Mouse (Mus musculus): ENCODE measurements around the gene Tspan13.
A peak's percentile ranks its signal among the peaks of the same experiment; 100 is the strongest.

Tspan13 gene

GRCm38 (mm10) chr12:36030660-36031363 lies 11.5 kb downstream of the Tspan13 start:
- no peak for DNase-seq (ENCODE audit: low spot score)

- no peak for DNase-seq (ENCODE audit: low spot score)
These were observed 12.6 kb downstream of the Tspan13 start for GRCm38 (mm10) chr12:36029687-36030086.

GRCm38 (mm10) chr12:36028968-36029645 lies 13.2 kb downstream of the Tspan13 start:
- no peak for DNase-seq (ENCODE audit: low spot score)

- DNase-seq (ENCODE audit: low spot score): peak; percentile 47
These were observed 15.1 kb downstream of the Tspan13 start for GRCm38 (mm10) chr12:36027171-36027570.

GRCm38 (mm10) chr12:36026126-36026525 lies 16.2 kb downstream of the Tspan13 start:
- DNase-seq (ENCODE audit: low spot score): no peak

- DNase-seq (ENCODE audit: low spot score): no peak
These were observed 21.6 kb downstream of the Tspan13 start for GRCm38 (mm10) chr12:36020710-36021109.

- no peak for DNase-seq (ENCODE audit: low spot score)
These were observed 22.2 kb downstream of the Tspan13 start for GRCm38 (mm10) chr12:36020081-36020480.

GRCm38 (mm10) chr12:36019572-36019971 lies 22.7 kb downstream of the Tspan13 start:
- DNase-seq (ENCODE audit: low spot score): no peak

GRCm38 (mm10) chr12:36017791-36018190 lies 24.5 kb downstream of the Tspan13 start:
- no peak for DNase-seq (ENCODE audit: low spot score)

- no peak for DNase-seq (ENCODE audit: low spot score)
These were observed 28.9 kb downstream of the Tspan13 start for GRCm38 (mm10) chr12:36013216-36013910.

GRCm38 (mm10) chr12:36008364-36009047 lies 33.8 kb downstream of the Tspan13 start:
- no peak for DNase-seq (ENCODE audit: low spot score)

GRCm38 (mm10) chr12:36007581-36007980 lies 34.7 kb downstream of the Tspan13 start:
- DNase-seq (ENCODE audit: low spot score): peak; percentile 6

- no peak for DNase-seq (ENCODE audit: low spot score)
These were observed 37.6 kb downstream of the Tspan13 start for GRCm38 (mm10) chr12:36004714-36005113.

- DNase-seq (ENCODE audit: low spot score): peak; percentile 4
These were observed 46.5 kb downstream of the Tspan13 start for GRCm38 (mm10) chr12:35995799-35996198.

GRCm38 (mm10) chr12:35994098-35994497 lies 48.2 kb downstream of the Tspan13 start:
- DNase-seq (ENCODE audit: low spot score): no peak

GRCm38 (mm10) chr12:35993583-35993982 lies 48.7 kb downstream of the Tspan13 start:
- DNase-seq (ENCODE audit: low spot score): no peak

- DNase-seq (ENCODE audit: low spot score): no peak
These were observed 49.6 kb downstream of the Tspan13 start, which contains the start of gene Agr2 for GRCm38 (mm10) chr12:35992711-35993110. Gene Agr2, plus strand, starts transcription at chr12:35992907.

GRCm38 (mm10) chr12:35984743-35985142 lies 57.6 kb downstream of the Tspan13 start:
- DNase-seq (ENCODE audit: low spot score): no peak

- no peak for DNase-seq (ENCODE audit: low spot score)
These were observed 58.8 kb downstream of the Tspan13 start for GRCm38 (mm10) chr12:35983472-35983871.

GRCm38 (mm10) chr12:35981732-35982360 lies 60.5 kb downstream of the Tspan13 start:
- DNase-seq (ENCODE audit: low spot score): no peak

GRCm38 (mm10) chr12:35979625-35980024 lies 62.7 kb downstream of the Tspan13 start:
- no peak for DNase-seq (ENCODE audit: low spot score)
